Mouse (Mus musculus) stomach, postnatal 0 days (tissue): Measurements from ENCODE around the gene Arid3c.
"Not testable (repeated sequence)": the region's sequence is repeated elsewhere in the genome, so short reads cannot be mapped to it uniquely, and the experiment has no call there.

Source experiments
- CTCF ChIP-seq: IDR thresholded peaks from 2 replicates; pipeline ENCODE4 v1.5.1; 2016; ENCODE audit warnings: antibody characterized with exemption, low read depth, mild to moderate bottlenecking, moderate library complexity
- EP300 ChIP-seq: optimal IDR thresholded peaks from 2 replicates; pipeline ENCODE3; 2016; ENCODE audit warnings: antibody characterized with exemption

DNA sequence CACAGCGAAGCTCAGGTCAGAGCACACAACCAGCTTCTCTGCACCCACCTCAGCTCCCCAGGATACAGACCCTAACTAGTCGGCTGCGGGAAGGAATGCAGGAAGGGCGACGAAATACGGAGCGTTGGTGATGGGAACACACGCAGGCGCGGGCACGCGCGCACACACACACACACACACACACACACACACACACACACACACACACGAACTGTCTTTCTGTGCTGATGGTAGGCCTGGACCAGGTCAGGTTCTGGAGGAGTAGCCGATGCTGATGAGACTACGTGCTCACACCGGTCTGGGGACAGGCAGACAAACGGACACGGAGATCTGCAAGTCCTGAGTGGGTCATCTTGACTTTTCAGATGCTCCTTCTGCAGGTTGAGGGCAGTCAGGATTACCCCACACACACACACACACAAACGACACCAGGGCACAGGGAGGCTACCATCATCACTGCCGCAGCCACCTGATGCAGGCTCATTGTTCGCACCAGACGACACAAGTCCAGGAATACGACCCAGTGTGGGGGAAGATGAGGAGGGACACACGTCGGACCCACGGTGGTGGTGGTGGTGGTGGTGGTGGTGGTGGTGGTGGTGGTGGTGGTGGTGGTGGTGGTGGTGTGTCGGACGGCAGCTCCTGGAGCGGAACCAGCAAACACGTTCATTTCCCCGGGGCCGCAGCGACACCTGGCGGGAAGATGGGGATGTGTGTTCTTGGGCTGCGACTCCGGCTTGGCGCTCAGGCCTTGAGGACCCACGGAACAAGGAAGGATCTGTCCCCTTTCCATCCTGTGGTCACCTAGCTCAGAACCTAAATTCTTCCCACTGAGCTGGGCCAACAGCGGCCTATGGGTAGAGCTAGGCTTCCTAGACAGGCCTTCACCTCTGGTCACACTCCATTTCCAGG is 33.8 kb downstream of the Arid3c start, which contains the start of gene Cntfr:
- TF ChIP-seq CTCF: peak; percentile 75
- TF ChIP-seq EP300: not testable (repeated sequence)
